Mouse (Mus musculus) G1E (cell line): ENCODE measurements around the gene Evc2. TPM values are rescaled to one million over a fixed set of nuclear protein-coding genes. Genes with fewer than 3 reads are reported as not detected.

Experiments used
- ATAC-seq: 2 replicates; pipeline ENCODE4 v1.8.0; 2016; ENCODE audit warnings: mild to moderate bottlenecking; ENCODE audit not compliant: insufficient number of reproducible peaks, poor library complexity, low FRiP score, severe bottlenecking; ENCODE audit errors: extremely low read depth
- DNase-seq: peaks from one replicate; pipeline ENCODE4 v3.0.0; 2012; ENCODE audit warnings: low spot score
- H3K27me3 ChIP-seq: 2 replicates; pipeline ENCODE4 v1.6.1; 2012; ENCODE audit warnings: mild to moderate bottlenecking, low read length, inconsistent platforms; ENCODE audit not compliant: insufficient read depth
- H3K36me3 ChIP-seq: replicated peaks from 2 replicates; pipeline ENCODE3; 2012; ENCODE audit warnings: mild to moderate bottlenecking, inconsistent platforms
- H3K4me1 ChIP-seq: 2 replicates; pipeline ENCODE4 v1.6.1; 2012; ENCODE audit warnings: low read depth, low read length, inconsistent platforms, mixed read lengths; ENCODE audit not compliant: insufficient read depth
- H3K4me3 ChIP-seq: 2 replicates; pipeline ENCODE4 v1.5.1; 2012; ENCODE audit warnings: low read depth, mild to moderate bottlenecking, inconsistent platforms, low read length, moderate library complexity, mixed read lengths
- H3K9me3 ChIP-seq: replicated peaks from 2 replicates; pipeline ENCODE4 v1.6.1; 2012; ENCODE audit warnings: inconsistent platforms
- CTCF ChIP-seq: IDR thresholded peaks from 2 replicates; pipeline ENCODE4 v1.5.1; 2012; ENCODE audit warnings: low read depth, low read length, inconsistent platforms, mixed read lengths
- GATA1 ChIP-seq: IDR thresholded peaks from 2 replicates; pipeline ENCODE4 v1.6.1; 2012; ENCODE audit warnings: borderline replicate concordance, low read length, inconsistent platforms, mixed read lengths
- GATA2 ChIP-seq: IDR thresholded peaks from 2 replicates; pipeline ENCODE4 v1.6.1; 2012; ENCODE audit warnings: low read depth, low read length, inconsistent platforms, borderline replicate concordance
- POLR2AphosphoS5 ChIP-seq: IDR thresholded peaks from 2 replicates; pipeline ENCODE4 v1.6.1; 2012; ENCODE audit warnings: low read depth, low read length, inconsistent platforms; ENCODE audit not compliant: insufficient replicate concordance
- TAL1 ChIP-seq: conservative IDR thresholded peaks from 2 replicates; pipeline ENCODE4 v1.6.1; 2012; ENCODE audit warnings: low read depth, low read length, inconsistent platforms, mixed read lengths
- polyA plus RNA-seq: library from polyadenylated mRNA; stranded (reverse); fragments of >175 nt; gene quantifications from 2 replicates; pipeline ENCODE4 v1.2.3, GENCODE M21; 2012
- total RNA-seq, 2 experiments: library from RNA; stranded (forward) in 1 of 2; stranded (reverse) in 1 of 2; fragments of 200-1000 nt in 1 of 2; fragments of >200 nt in 1 of 2; fragmentation: Nextera tagmentation in 1 of 2; gene quantifications; 2 replicates each; pipeline ENCODE4 v1.2.3; 2014 to 2017

Gene Evc2
- total and polyA plus RNA-seq, 3 experiments: 0.05 TPM; not detected in 2

DNA sequence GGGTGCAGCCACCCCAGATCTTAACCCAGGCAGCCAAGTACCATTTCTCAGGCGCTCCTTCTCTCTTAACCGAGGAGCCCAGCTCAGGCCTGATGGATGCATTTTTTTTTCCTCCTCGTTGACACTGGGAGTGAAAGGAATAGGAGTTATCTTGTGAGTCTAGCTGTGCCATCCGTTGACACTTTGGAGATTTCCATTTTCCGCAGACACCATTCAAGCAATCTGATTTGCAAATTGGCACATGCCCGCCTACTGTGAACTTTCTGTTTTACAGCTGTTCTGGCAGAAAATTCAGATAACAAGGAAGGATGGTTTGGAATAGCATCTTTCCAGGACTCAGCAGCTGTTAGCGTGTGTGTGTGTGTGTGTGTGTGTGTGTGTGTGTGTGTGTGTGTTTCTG, 39.1 kb downstream of the Evc2 start:
- TF ChIP-seq GATA2 (no peak), TAL1 (no peak)
- no peak overlapping the region for H3K4me3 ChIP-seq
- peaks cover 36% of the 10 kb centered on the region for H3K9me3 ChIP-seq
- no peaks in the 10 kb centered on the region for H3K27me3 ChIP-seq
- DNase-seq: no peak
- no peaks in the 10 kb centered on the region for H3K4me1 ChIP-seq
- no peaks in the 10 kb centered on the region for H3K36me3 ChIP-seq
- ATAC-seq: no peak

DNA sequence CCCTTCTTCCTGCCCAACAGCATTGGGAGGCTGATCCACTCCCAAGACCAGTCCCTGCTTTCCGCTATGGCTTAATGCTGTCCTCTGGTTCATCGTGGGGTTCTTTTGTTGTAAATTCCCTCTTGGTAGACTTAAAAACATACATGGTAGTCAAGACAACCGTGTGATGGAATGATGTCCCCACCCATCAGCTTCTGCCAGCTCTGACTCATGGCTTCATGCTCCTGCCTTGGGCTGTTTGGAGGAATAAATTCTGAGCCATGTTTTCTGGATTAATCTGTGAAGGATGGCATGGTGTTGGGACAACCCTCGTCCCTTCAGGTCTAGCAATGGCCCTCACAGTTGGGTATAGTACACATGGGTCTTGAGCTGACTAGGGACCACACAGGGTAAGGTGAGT, 42.3 kb downstream of the Evc2 start:
- no peak for ATAC-seq
- H3K4me1 ChIP-seq: no peaks in the 10 kb centered on the region
- H3K4me3 ChIP-seq: no peak overlapping the region
- peaks cover 34% of the 10 kb centered on the region for H3K9me3 ChIP-seq
- H3K36me3 ChIP-seq: no peaks in the 10 kb centered on the region
- no peaks in the 10 kb centered on the region for H3K27me3 ChIP-seq
- no peak for TF ChIP-seq CTCF
- TF ChIP-seq GATA1: no peak
- TF ChIP-seq GATA2: no peak
- no peak for TF ChIP-seq TAL1
- TF ChIP-seq POLR2AphosphoS5: no peak
- DNase-seq: no peak

DNA sequence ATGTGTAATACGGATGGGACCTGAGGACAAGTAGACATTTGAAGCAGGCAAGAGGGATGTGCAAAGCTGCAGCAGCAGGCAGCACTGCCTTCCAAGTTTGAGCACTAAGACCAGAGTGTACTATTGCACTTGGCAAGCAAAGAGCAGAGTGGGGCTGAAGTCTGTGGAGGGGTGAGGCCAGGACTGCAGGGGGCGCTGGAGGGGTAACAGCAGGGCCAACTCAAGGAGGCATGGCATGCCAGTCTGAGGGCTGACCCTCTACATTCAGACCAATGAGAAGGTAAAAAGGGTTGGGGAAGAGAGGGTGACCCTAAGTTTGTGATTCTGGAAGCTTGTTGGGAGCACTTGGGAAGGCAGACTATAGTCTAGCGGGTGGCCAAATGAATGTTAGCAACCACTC, 45.3 kb downstream of the Evc2 start:
- no peak for ATAC-seq
- DNase-seq: no peak
- Histone ChIP-seq H3K4me3 (no peak overlapping the region), H3K4me1 (no peaks in the 10 kb centered on the region), H3K36me3 (no peaks in the 10 kb centered on the region), H3K27me3 (no peaks in the 10 kb centered on the region), H3K9me3 (peaks cover 42% of the 10 kb centered on the region)
- TF ChIP-seq TAL1: no peak
- no peak for TF ChIP-seq GATA2
- TF ChIP-seq CTCF: no peak
- no peak for TF ChIP-seq GATA1
- TF ChIP-seq POLR2AphosphoS5: no peak

DNA sequence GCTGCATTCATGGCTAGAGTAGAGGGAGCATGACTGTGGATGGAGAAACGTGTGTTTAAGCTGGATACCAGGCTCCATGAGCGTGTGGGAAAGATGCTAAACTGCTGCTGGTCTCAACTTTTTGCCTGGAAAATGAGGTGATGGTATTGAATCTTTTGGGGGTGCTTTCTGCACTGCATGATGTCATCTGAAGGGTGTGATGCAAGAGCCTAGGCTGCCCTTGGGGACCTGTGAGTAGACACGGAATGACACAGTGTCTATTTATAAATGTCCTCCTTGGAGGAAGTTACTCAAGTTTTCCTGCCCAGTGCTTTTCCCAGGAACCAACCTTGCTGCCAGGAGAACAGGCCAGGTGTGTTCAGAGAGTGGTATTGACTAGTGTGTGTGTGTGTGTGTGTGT, 50.3 kb downstream of the Evc2 start:
- no peak for DNase-seq
- no peaks in the 10 kb centered on the region for H3K36me3 ChIP-seq
- TF ChIP-seq POLR2AphosphoS5 (no peak), CTCF (no peak), GATA2 (no peak), TAL1 (no peak), GATA1 (no peak)
- H3K27me3 ChIP-seq: no peaks in the 10 kb centered on the region
- H3K9me3 ChIP-seq: peaks cover 46% of the 10 kb centered on the region
- no peaks in the 10 kb centered on the region for H3K4me1 ChIP-seq
- no peak overlapping the region for H3K4me3 ChIP-seq
- ATAC-seq: no peak

DNA sequence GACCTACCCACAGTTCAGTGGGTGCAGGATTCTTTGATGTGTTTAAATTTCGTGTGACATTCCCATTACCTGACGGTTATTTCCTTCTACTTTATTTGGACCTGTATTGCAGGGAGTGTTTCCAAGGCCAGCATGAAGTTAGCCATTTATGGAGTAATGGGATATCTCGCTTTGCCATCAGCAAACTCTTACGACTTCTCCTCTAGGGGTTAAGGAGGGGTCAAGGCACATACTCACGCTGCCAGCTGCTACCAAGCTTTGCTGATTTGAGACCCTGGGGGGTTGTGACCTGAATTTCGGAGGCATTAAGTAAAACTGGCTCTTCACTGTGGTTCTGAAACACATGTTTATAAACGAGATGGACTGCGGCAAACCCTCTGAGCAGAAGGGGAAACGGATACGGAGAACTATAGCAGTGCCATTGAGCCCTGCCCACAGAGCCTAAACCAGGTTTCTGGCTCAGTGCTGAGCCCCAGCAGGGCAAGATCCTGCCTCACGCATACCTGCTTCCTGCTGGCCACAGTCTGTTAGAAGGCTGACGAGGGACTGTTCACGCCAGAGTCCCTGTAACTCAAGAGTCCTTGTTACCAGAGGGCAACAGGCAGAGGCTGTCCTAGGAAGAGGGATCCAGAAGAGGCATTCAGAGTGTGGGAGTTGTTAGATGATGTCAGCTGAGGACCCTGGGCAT, 51.7 kb downstream of the Evc2 start:
- ATAC-seq: no peak
- no peak for TF ChIP-seq GATA1
- TF ChIP-seq POLR2AphosphoS5: no peak
- H3K9me3 ChIP-seq: peaks cover 48% of the 10 kb centered on the region
- no peak overlapping the region for H3K4me3 ChIP-seq
- H3K27me3 ChIP-seq: no peaks in the 10 kb centered on the region
- DNase-seq: no peak
- H3K4me1 ChIP-seq: no peaks in the 10 kb centered on the region
- H3K36me3 ChIP-seq: no peaks in the 10 kb centered on the region

DNA sequence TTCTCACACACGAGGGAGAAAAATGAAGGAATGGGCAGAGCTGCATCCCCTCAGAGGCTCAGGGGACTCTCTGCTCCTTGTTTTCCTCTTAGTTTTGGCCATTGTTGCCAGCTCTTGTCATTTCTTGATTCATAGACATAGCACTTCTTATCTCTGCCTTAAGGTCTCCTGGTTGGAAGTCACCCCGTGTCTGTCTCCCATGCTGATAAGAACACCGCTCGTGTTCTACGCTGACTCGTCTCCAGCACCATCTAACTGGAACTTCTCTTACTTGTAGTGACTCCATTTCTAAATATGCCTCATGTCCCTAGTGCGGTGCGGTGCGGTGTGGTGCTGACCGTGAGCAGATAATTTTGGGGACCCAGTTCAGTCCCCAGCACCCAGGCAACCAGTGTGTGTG, 52.6 kb downstream of the Evc2 start:
- no peaks in the 10 kb centered on the region for H3K27me3 ChIP-seq

DNA sequence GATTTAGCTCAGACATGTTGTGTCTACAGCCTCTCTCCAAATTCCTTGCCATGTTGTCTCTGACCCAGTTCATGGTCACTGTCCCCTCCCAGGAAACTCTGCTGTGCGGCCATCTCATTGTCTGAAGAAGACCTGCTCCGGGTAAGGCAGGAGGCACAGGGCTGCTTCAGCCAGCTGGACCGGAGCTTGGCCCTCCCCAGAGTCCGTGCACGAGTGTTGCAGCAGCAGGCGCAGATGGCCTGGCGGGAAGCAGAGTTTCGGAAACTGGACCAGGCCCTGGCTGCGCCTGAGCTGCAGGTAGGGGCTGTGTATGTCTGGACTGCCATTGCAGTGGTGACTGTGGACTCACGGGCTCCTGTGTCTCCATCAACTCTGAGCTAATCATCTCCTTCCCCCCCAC, 53.6 kb downstream of the Evc2 start:
- ATAC-seq (no peak), DNase-seq (no peak)
- Histone ChIP-seq H3K9me3 (peaks cover 51% of the 10 kb centered on the region), H3K4me3 (no peak overlapping the region), H3K4me1 (no peaks in the 10 kb centered on the region), H3K36me3 (no peaks in the 10 kb centered on the region), H3K27me3 (no peaks in the 10 kb centered on the region)
- TF ChIP-seq CTCF (no peak), GATA1 (no peak), POLR2AphosphoS5 (no peak), TAL1 (no peak), GATA2 (no peak)

More for the DNA sequence above, 52.6 kb downstream of the Evc2 start:
- ATAC-seq (no peak), DNase-seq (no peak)
- Histone ChIP-seq H3K36me3 (no peaks in the 10 kb centered on the region), H3K9me3 (peaks cover 57% of the 10 kb centered on the region), H3K4me1 (no peaks in the 10 kb centered on the region), H3K4me3 (no peak overlapping the region)
- TF ChIP-seq GATA2 (no peak), GATA1 (no peak), POLR2AphosphoS5 (no peak), TAL1 (no peak), CTCF (no peak)
